Mouse (Mus musculus): ENCODE results near the gene B830017H08Rik.

DNA sequence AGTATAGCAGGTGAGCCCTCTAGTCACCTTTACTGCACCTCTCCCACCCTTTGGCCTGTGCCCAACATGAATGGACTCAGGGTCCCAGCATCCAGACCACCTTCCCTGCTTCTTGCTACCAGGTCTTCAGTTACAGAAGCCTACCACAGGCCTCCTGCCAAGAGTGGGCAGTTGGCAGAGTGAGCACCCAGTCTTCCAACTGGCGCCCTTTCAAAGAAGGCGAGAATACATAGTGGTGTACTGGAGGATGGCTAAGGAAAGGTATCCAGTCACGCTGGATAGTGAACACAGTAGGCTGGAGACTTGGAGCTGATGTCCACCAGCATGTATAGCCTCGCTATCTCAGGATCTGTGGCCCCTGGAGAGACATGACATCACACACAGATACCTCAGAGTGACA lies 38.9 kb upstream of the B830017H08Rik start:
- TF ChIP-seq CTCF (conservative IDR thresholded peaks at IDR 0.05; ENCODE audit: insufficient read depth, insufficient read length, low read depth, low read length): no peak
- TF ChIP-seq POLR2A (IDR thresholded peaks at IDR 0.05; ENCODE audit: low read depth, low read length): no peak

Data from kidney, adult 2 months (tissue).